Mouse (Mus musculus) stomach, postnatal 0 days (tissue): ENCODE measurements around the gene Rfc1. TPM values are rescaled to one million over a fixed set of nuclear protein-coding genes. Genes with fewer than 3 reads are reported as not detected.

Source experiments
- ATAC-seq: fragments of 200-750 bp; cut with Nextera tagmentation; 2 replicates; pipeline ENCODE4 v1.8.0; 2017; ENCODE audit not compliant: low FRiP score, low TSS enrichment
- DNase-seq: peaks from one replicate; pipeline ENCODE4 v3.0.0-alpha.2; 2016; ENCODE audit warnings: low spot score
- H3K27ac ChIP-seq: fragments of 300-500 bp; sonication (generic); replicated peaks from 2 replicates; pipeline ENCODE4 v1.5.1; 2014; ENCODE audit warnings: mild to moderate bottlenecking, control low read depth
- H3K27me3 ChIP-seq: fragments of 300-500 bp; sonication (generic); 2 replicates; pipeline ENCODE4 v1.6.1; 2014; ENCODE audit warnings: low read length; ENCODE audit not compliant: control insufficient read depth, insufficient read depth
- H3K36me3 ChIP-seq: fragments of 300-500 bp; sonication (generic); 2 replicates; pipeline ENCODE4 v1.6.1; 2014; ENCODE audit warnings: low read length, mixed read lengths; ENCODE audit not compliant: control insufficient read depth, insufficient read depth
- H3K4me1 ChIP-seq: fragments of 300-500 bp; sonication (generic); replicated peaks from 2 replicates; pipeline ENCODE4 v1.6.1; 2014; ENCODE audit warnings: antibody characterized with exemption; ENCODE audit not compliant: control insufficient read depth, insufficient read depth
- H3K4me2 ChIP-seq: fragments of 300-500 bp; sonication (generic); replicated peaks from 2 replicates; pipeline ENCODE4 v1.6.1; 2014; ENCODE audit warnings: low read depth, mild to moderate bottlenecking, control low read depth, moderate library complexity
- H3K4me3 ChIP-seq: fragments of 300-500 bp; sonication (generic); 2 replicates; pipeline ENCODE4 v1.5.1; 2014; ENCODE audit warnings: low read depth, low read length, control low read depth
- H3K9ac ChIP-seq: fragments of 300-500 bp; sonication (generic); 2 replicates; pipeline ENCODE4 v1.6.1; 2014; ENCODE audit warnings: mild to moderate bottlenecking, low read length, control low read depth, mixed read lengths
- H3K9me3 ChIP-seq: fragments of 300-500 bp; sonication (generic); 2 replicates; pipeline ENCODE4 v1.6.1; 2016; ENCODE audit warnings: low read length; ENCODE audit not compliant: control insufficient read depth
- CTCF ChIP-seq: IDR thresholded peaks from 2 replicates; pipeline ENCODE4 v1.5.1; 2016; ENCODE audit warnings: antibody characterized with exemption, low read depth, mild to moderate bottlenecking, moderate library complexity
- EP300 ChIP-seq: optimal IDR thresholded peaks from 2 replicates; pipeline ENCODE3; 2016; ENCODE audit warnings: antibody characterized with exemption
- WGBS: fragments of 180-500 bp; shearing (Covaris S2); extraction: QIAGEN DNeasy Blood & Tissue Kit; methylation state at CpG from one replicate; pipeline ENCODE4 v1.1.7; 2014; 5-methylcytosine and 5-hydroxymethylcytosine counted together
- polyA plus RNA-seq: library from polyadenylated mRNA; unstranded; fragments of >200 nt; fragmentation: Nextera tagmentation; extraction: Ambion mirVana; gene quantifications from 2 replicates; pipeline ENCODE4 v1.2.1, GENCODE M21; 2015

Rfc1 gene
- polyA plus RNA-seq, 1 experiment from 2014 or later = 43.7 TPM

GRCm38 (mm10) chr5:65336075-65336355 lies 545 bp upstream of the Rfc1 start:
- Histone ChIP-seq H3K9me3 (no peaks in the 10 kb centered on the region), H3K4me3 (0 out of 2 replicates have a peak overlapping the region, but pooled peaks have one; percentile 98), H3K9ac (no peak overlapping the region), H3K36me3 (no peaks in the 10 kb centered on the region), H3K4me1 (no peaks in the 10 kb centered on the region), H3K27ac (no peak overlapping the region), H3K4me2 (peak overlapping the region; percentile 80; the same call in 1 of the 2 replicates), H3K27me3 (no peaks in the 10 kb centered on the region)
- TF ChIP-seq EP300 = no peak
- no peak for TF ChIP-seq CTCF
- WGBS = 24% methylated on average over 4 of the region's 4 CpGs
- ATAC-seq (no peak), DNase-seq (no peak)

GRCm38 (mm10) chr5:65334788-65335187 lies 682 bp downstream of the Rfc1 start:
- no peak for ATAC-seq
- TF ChIP-seq CTCF (no peak), EP300 (no peak)

DNA sequence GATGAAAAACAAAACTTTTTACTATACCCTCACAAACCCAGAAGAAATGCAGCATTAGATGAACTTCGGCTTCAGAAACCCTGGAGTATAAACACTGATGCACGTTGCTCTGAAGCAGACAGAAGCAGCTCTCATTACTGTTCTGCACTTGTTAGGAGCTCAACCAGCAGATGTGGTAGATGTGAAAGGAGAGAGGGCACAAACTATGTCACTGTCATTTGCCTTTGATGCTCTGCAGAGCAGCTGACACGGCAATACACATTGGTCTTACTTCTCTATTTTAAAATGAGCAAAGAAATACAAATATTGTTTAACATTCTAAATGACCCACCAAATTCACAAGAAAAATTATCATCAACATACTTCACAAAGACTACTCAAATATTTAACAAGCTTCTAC lies 5.5 kb downstream of the Rfc1 start:
- no peak overlapping the region for H3K27ac ChIP-seq
- no peak for ATAC-seq
- H3K36me3 ChIP-seq = no peaks in the 10 kb centered on the region
- H3K9ac ChIP-seq = no peak overlapping the region
- no peak overlapping the region for H3K4me3 ChIP-seq
- H3K4me1 ChIP-seq = no peaks in the 10 kb centered on the region
- H3K4me2 ChIP-seq = no peak overlapping the region
- H3K27me3 ChIP-seq = no peaks in the 10 kb centered on the region
- no peak for TF ChIP-seq EP300
- TF ChIP-seq CTCF = no peak
- no peaks in the 10 kb centered on the region for H3K9me3 ChIP-seq
- 39% methylated on average over 3 of the region's 3 CpGs for WGBS
- DNase-seq = no peak

More at GRCm38 (mm10) chr5:65334788-65335187, 682 bp downstream of the Rfc1 start:
- Histone ChIP-seq H3K27me3 (no peaks in the 10 kb centered on the region), H3K4me1 (no peaks in the 10 kb centered on the region), H3K4me3 (peak overlapping the region; percentile 98), H3K9me3 (no peaks in the 10 kb centered on the region), H3K9ac (peak overlapping the region; percentile 92), H3K4me2 (peak overlapping the region; percentile 80), H3K27ac (peak overlapping the region; percentile 81), H3K36me3 (no peaks in the 10 kb centered on the region)
- no peak for DNase-seq
- 1% methylated on average over 8 of the region's 8 CpGs for WGBS

DNA sequence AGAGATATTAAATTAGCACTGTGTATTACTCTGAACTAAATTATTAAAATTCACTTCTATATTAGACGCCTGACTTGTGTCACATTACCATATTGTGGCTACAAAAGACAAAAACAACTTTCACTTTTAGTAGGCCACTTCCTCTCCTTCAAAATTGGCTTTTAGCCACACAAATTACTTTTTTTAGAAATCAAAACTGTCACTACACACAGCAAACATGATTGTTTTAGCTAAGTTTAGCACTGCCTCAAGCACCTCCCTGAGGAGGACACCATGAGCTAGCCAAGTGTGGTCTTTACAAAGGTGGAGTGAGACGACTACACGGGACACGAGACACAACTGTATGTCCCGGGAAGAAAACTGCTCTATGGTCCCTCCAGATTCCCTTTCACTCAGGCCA lies 9.3 kb downstream of the Rfc1 start:
- no peak overlapping the region; the same call in 1 of the 2 replicates for H3K4me2 ChIP-seq
- no peak overlapping the region for H3K4me3 ChIP-seq
- H3K27ac ChIP-seq = peak overlapping the region; percentile 41; the same call in 1 of the 2 replicates
- H3K4me1 ChIP-seq = no peaks in the 10 kb centered on the region
- no peak for DNase-seq
- TF ChIP-seq EP300 = no peak
- TF ChIP-seq CTCF = no peak
- no peaks in the 10 kb centered on the region for H3K36me3 ChIP-seq
- H3K27me3 ChIP-seq = no peaks in the 10 kb centered on the region
- 0 out of 2 replicates have a peak overlapping the region, but pooled peaks have one; percentile 31 for H3K9ac ChIP-seq
- no peak for ATAC-seq
- WGBS = 68% methylated on average over 5 of the region's 5 CpGs
- H3K9me3 ChIP-seq = no peaks in the 10 kb centered on the region

- DNase-seq = no peak
Observed at GRCm38 (mm10) chr5:65324758-65325355, 10.6 kb downstream of the Rfc1 start.

GRCm38 (mm10) chr5:65324271-65324670 lies 11.2 kb downstream of the Rfc1 start:
- Histone ChIP-seq H3K9ac (no peak overlapping the region), H3K4me3 (no peak overlapping the region), H3K4me2 (no peak overlapping the region), H3K9me3 (no peaks in the 10 kb centered on the region), H3K27me3 (no peaks in the 10 kb centered on the region), H3K36me3 (no peaks in the 10 kb centered on the region), H3K4me1 (no peaks in the 10 kb centered on the region), H3K27ac (no peak overlapping the region)
- DNase-seq (no peak), ATAC-seq (no peak)
- WGBS = 82% methylated on average over 3 of the region's 3 CpGs
- TF ChIP-seq EP300 = no peak
- TF ChIP-seq CTCF = no peak

More at GRCm38 (mm10) chr5:65324758-65325355, 10.6 kb downstream of the Rfc1 start:
- Histone ChIP-seq H3K4me3 (no peak overlapping the region), H3K4me1 (no peaks in the 10 kb centered on the region), H3K27ac (no peak overlapping the region), H3K9ac (no peak overlapping the region), H3K9me3 (no peaks in the 10 kb centered on the region), H3K4me2 (no peak overlapping the region), H3K27me3 (no peaks in the 10 kb centered on the region), H3K36me3 (no peaks in the 10 kb centered on the region)
- 85% methylated on average over 3 of the region's 3 CpGs for WGBS
- TF ChIP-seq EP300 = no peak
- no peak for TF ChIP-seq CTCF
- ATAC-seq = no peak
